Mouse (Mus musculus) CH12.LX (cell line): Measurements from ENCODE around the gene Trpm3. TPM values are rescaled to one million over a fixed set of nuclear protein-coding genes. Genes with fewer than 3 reads are reported as not detected.

Source experiments
- DNase-seq: peaks from one replicate; pipeline ENCODE4 v3.0.0-alpha.2; 2013; ENCODE audit errors: extremely low read depth
- H3K27ac ChIP-seq: 2 replicates; pipeline ENCODE4 v1.5.1; 2012; ENCODE audit warnings: low read depth, mild to moderate bottlenecking, control low read depth, moderate library complexity; ENCODE audit not compliant: insufficient read depth
- H3K27me3 ChIP-seq: replicated peaks from 2 replicates; pipeline ENCODE3; 2012; ENCODE audit warnings: inconsistent platforms
- H3K36me3 ChIP-seq, 2 experiments: replicated peaks in 1 of 2; 2 replicates each; pipeline versions ENCODE3 to v1.6.1; 2012; ENCODE audit warnings: inconsistent platforms in 1 of 2, low read length in 1 of 2, mild to moderate bottlenecking in 1 of 2, mixed read lengths in 1 of 2, moderate library complexity in 1 of 2; ENCODE audit not compliant: control insufficient read depth in 1 of 2, insufficient read depth in 1 of 2
- H3K4me1 ChIP-seq, 2 experiments: 2 replicates each; pipeline ENCODE4 v1.6.1; 2012; ENCODE audit warnings: inconsistent platforms in 1 of 2, moderate library complexity in 1 of 2; ENCODE audit not compliant: insufficient read depth in 2 of 2, control insufficient read depth in 1 of 2
- H3K4me2 ChIP-seq: 2 replicates; pipeline ENCODE4 v1.6.1; 2012; ENCODE audit warnings: low read depth, mild to moderate bottlenecking, control low read depth; ENCODE audit not compliant: poor library complexity, insufficient read depth, severe bottlenecking
- H3K4me3 ChIP-seq, 3 experiments: fragments of 150-350 bp in 1 of 3; sonication (generic) in 1 of 3; replicated peaks in 1 of 3; 2 replicates each; pipeline versions ENCODE3 to v1.5.1; 2011 to 2012; ENCODE audit warnings: low read depth in 2 of 3, low read length in 2 of 3, mild to moderate bottlenecking in 2 of 3, moderate library complexity in 2 of 3, control low read depth in 1 of 3, improper control_type of control experiment in 1 of 3, inconsistent platforms in 1 of 3, mixed read lengths in 1 of 3; ENCODE audit not compliant: poor library complexity in 1 of 3
- H3K79me2 ChIP-seq: replicated peaks from 2 replicates; pipeline ENCODE4 v1.6.1; 2012; ENCODE audit warnings: mild to moderate bottlenecking, moderate library complexity; ENCODE audit not compliant: control insufficient read depth, poor library complexity, insufficient read depth, severe bottlenecking; ENCODE audit errors: extremely low read depth
- H3K9ac ChIP-seq: 2 replicates; pipeline ENCODE4 v1.6.1; 2012; ENCODE audit warnings: low read depth, mild to moderate bottlenecking, control low read depth, moderate library complexity; ENCODE audit not compliant: insufficient read depth
- H3K9me3 ChIP-seq: replicated peaks from 2 replicates; pipeline ENCODE3; 2012; ENCODE audit warnings: low read length, inconsistent platforms, mixed read lengths
- BHLHE40 ChIP-seq: IDR thresholded peaks from 2 replicates; pipeline ENCODE4 v1.6.1; 2011; ENCODE audit warnings: mild to moderate bottlenecking, low read depth, low read length, improper control_type of control experiment
- CHD1 ChIP-seq: IDR thresholded peaks from 2 replicates; pipeline ENCODE4 v1.6.1; 2012; ENCODE audit warnings: low read depth, low read length, improper control_type of control experiment, inconsistent platforms
- CHD2 ChIP-seq: IDR thresholded peaks from 2 replicates; pipeline ENCODE4 v1.6.1; 2011; ENCODE audit warnings: low read length, improper control_type of control experiment
- CTCF ChIP-seq, 2 experiments: IDR thresholded peaks in 1 of 2; conservative IDR thresholded peaks in 1 of 2; 2 replicates each; pipeline ENCODE4 v1.5.1; 2011 to 2012; ENCODE audit warnings: low read depth in 2 of 2, low read length in 2 of 2, improper control_type of control experiment in 1 of 2, inconsistent platforms in 1 of 2, mild to moderate bottlenecking in 1 of 2, moderate library complexity in 1 of 2
- ELF1 ChIP-seq: IDR thresholded peaks from 2 replicates; pipeline ENCODE4 v1.6.1; 2014; ENCODE audit warnings: low read depth, mild to moderate bottlenecking, inconsistent platforms, low read length, improper control_type of control experiment
- GABPA ChIP-seq: IDR thresholded peaks from 2 replicates; pipeline ENCODE4 v1.6.1; 2012; ENCODE audit warnings: low read depth, low read length, improper control_type of control experiment, inconsistent platforms; ENCODE audit not compliant: insufficient replicate concordance
- JUN ChIP-seq: IDR thresholded peaks from 2 replicates; pipeline ENCODE4 v1.6.1; 2011; ENCODE audit warnings: low read depth, mild to moderate bottlenecking, low read length, improper control_type of control experiment, moderate library complexity; ENCODE audit not compliant: insufficient read depth
- MAFK ChIP-seq: IDR thresholded peaks from 2 replicates; pipeline ENCODE4 v1.6.1; 2011; ENCODE audit warnings: low read length, improper control_type of control experiment; ENCODE audit not compliant: insufficient replicate concordance
- MEF2A ChIP-seq: IDR thresholded peaks from 2 replicates; pipeline ENCODE4 v1.6.1; 2014; ENCODE audit warnings: low read depth, mild to moderate bottlenecking, inconsistent platforms, low read length, improper control_type of control experiment, borderline replicate concordance
- NRF1 ChIP-seq: IDR thresholded peaks from 2 replicates; pipeline ENCODE4 v1.6.1; 2014; ENCODE audit warnings: low read depth, mild to moderate bottlenecking, inconsistent platforms, low read length, improper control_type of control experiment, moderate library complexity
- SIN3A ChIP-seq: IDR thresholded peaks from 2 replicates; pipeline ENCODE4 v1.6.1; 2012; ENCODE audit warnings: low read length, improper control_type of control experiment, inconsistent platforms
- TBP ChIP-seq: conservative IDR thresholded peaks from 2 replicates; pipeline ENCODE4 v1.6.1; 2011; ENCODE audit warnings: low read depth, low read length, improper control_type of control experiment
- TCF12 ChIP-seq: IDR thresholded peaks from 2 replicates; pipeline ENCODE4 v1.6.1; 2014; ENCODE audit warnings: low read depth, mild to moderate bottlenecking, inconsistent platforms, low read length, improper control_type of control experiment
- ZC3H11A ChIP-seq: IDR thresholded peaks from 2 replicates; pipeline ENCODE4 v1.6.1; 2012; ENCODE audit warnings: low read depth, mild to moderate bottlenecking, inconsistent platforms, low read length, improper control_type of control experiment
- ZNF384 ChIP-seq: IDR thresholded peaks from 2 replicates; pipeline ENCODE4 v1.6.1; 2012; ENCODE audit warnings: low read depth, low read length, improper control_type of control experiment, inconsistent platforms
- dilution Hi-C: fragments of 300-500 bp; cut with MboI; formaldehyde crosslinking; loops from 2 replicates; pipeline ENCODE4 v1.14.3; 2020; ENCODE audit warnings: low sequenced_read_pairs; ENCODE audit not compliant: extremely low pct_unique_long_range_greater_than_20kb, extremely low pct_ligation_motif_present
- in situ Hi-C: fragments of 300-500 bp; cut with MboI; formaldehyde crosslinking; loops from 3 replicates; pipeline ENCODE4 v1.14.3; 2019; ENCODE audit warnings: low sequenced_read_pairs, low pct_ligation_motif_present, low pct_unique_long_range_greater_than_20kb, mixed read lengths
- polyA plus RNA-seq: library from polyadenylated mRNA; unstranded; fragments of >175 nt; gene quantifications from 2 replicates; pipeline ENCODE4 v1.2.1, GENCODE M21; 2012; ENCODE audit warnings: low read depth; ENCODE audit not compliant: insufficient read length
- total RNA-seq, 2 experiments: library from RNA; depleted of rRNA; stranded (reverse); fragments of 300-350 nt in 1 of 2; fragments of >200 nt in 1 of 2; gene quantifications; 2 replicates each; pipeline ENCODE4 v1.2.3; 2012 to 2014

The Trpm3 gene
- total and polyA plus RNA-seq, 3 experiments: 0.01 TPM; not detected in 2

DNA sequence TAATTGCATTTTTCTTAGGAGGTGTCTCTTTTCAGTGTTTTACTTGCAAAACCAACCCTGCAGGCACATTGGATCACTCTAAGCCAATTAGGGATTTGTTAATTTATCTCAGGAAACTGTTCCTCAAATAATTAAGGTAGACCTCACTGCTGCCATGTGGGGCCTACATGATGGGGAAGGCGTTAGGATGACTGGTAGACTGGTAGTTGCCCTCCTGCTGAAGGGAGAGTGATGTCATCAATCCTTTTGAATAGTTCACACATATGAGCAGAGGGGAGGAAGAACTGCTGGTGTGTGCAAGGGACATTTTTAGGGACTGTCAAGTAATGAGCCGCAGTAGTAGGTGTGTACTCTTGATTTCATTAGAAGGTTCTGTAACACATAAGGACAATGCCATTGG lies 472.8 kb downstream of the Trpm3 start:
- Histone ChIP-seq H3K79me2 (no peaks in the 10 kb centered on the region), H3K9me3 (no peaks in the 10 kb centered on the region), H3K36me3 (no peaks in the 10 kb centered on the region), H3K4me1 (peaks cover 2 to 17% of the 10 kb centered on the region in 2 experiments; a peak in 3 of 4 replicates), H3K4me2 (no peak overlapping the region), H3K27ac (no peak overlapping the region), H3K27me3 (no peaks in the 10 kb centered on the region), H3K9ac (no peak overlapping the region), H3K4me3 (no peak overlapping the region)
- dilution Hi-C loops (no loop called here), in situ Hi-C loops (no loop called here)
- TF ChIP-seq GABPA (no peak), TBP (no peak), ZNF384 (no peak), ZC3H11A (no peak), CTCF (conservative IDR thresholded peaks at IDR 0.05 in 1 of 2, IDR thresholded peaks at IDR 0.05 in 1 of 2; ENCODE audit: low read depth in 2 of 2, low read length in 2 of 2) (no peak), CHD1 (no peak), ELF1 (no peak), MAFK (no peak), BHLHE40 (no peak)
- no peak for DNase-seq

- Histone ChIP-seq H3K79me2 (no peaks in the 10 kb centered on the region), H3K36me3 (no peaks in the 10 kb centered on the region), H3K4me3 (no peak overlapping the region), H3K4me1 (peaks cover 0 to 2% of the 10 kb centered on the region in 2 experiments; a peak in 1 of 4 replicates), H3K4me2 (no peak overlapping the region), H3K9ac (no peak overlapping the region), H3K27me3 (no peaks in the 10 kb centered on the region), H3K9me3 (no peaks in the 10 kb centered on the region), H3K27ac (no peak overlapping the region)
- TF ChIP-seq SIN3A (no peak), TCF12 (no peak), CHD2 (no peak), JUN (no peak), MAFK (no peak), MEF2A (no peak), NRF1 (no peak)
- in situ Hi-C loops (no loop called here), dilution Hi-C loops (no loop called here)
- no peak for DNase-seq
Observed at GRCm38 (mm10) chr19:22615367-22615766, 476.5 kb downstream of the Trpm3 start.
